Mouse (Mus musculus): ENCODE measurements at regions not wholly inside any gene's neighbourhood (a gene's known extent, or its start where the extent isn't known, plus 50 kb on each side); places are given as distances from the start of the nearest gene placed in this dataset.

DNA sequence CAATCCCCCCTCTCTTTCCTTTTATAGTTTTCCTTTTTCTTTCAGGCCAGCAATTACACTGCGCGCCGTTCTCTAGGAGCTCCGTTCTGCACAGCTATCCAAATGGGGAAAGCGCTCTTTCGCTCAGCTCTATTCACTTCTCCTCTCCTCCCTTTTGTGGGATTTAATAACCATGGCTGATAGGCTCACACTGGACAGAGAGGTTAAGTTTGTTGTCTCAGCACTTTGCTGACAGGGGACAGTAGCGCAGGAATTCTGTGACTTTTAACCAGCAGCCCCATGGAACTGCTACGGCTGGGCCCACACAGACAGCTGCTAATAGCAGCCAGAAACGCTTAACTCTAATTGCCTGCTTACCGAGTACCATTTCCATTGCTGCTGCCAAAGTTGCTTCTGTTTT is 78.8 kb upstream of the Sox14 start:
- H3K27me3 ChIP-seq (ENCODE audit: control insufficient read depth, insufficient read depth, low read length), result no peaks in the 10 kb centered on the region
- no peaks in the 10 kb centered on the region for H3K36me3 ChIP-seq (replicated peaks; ENCODE audit: control insufficient read depth, insufficient read depth, low read depth)
- TF ChIP-seq EP300 (IDR thresholded peaks at IDR 0.05; ENCODE audit: low read depth) (no peak), CTCF (IDR thresholded peaks at IDR 0.05; ENCODE audit: low read depth) (no peak)
- no peak overlapping the region for H3K27ac ChIP-seq
- no peak overlapping the region for H3K4me3 ChIP-seq (ENCODE audit: insufficient read depth in 1 of 2, low read depth in 2 of 2, low read length in 2 of 2)
- no peaks in the 10 kb centered on the region for H3K9me3 ChIP-seq (ENCODE audit: control insufficient read depth, low read length)
- H3K9ac ChIP-seq (replicated peaks), result no peak overlapping the region
- 77% methylated on average over 10 of the region's 10 CpGs for WGBS (ENCODE audit: insufficient replicate concordance)
- ATAC-seq (ENCODE audit: insufficient read depth) (no peak), DNase-seq (ENCODE audit: low read depth in 3 of 3, low spot score in 3 of 3) (no peak)
- no peak overlapping the region for H3K4me2 ChIP-seq (ENCODE audit: low read depth)
- no peaks in the 10 kb centered on the region for H3K4me1 ChIP-seq (replicated peaks; ENCODE audit: control insufficient read depth in 2 of 2, insufficient read depth in 2 of 2, low read length in 1 of 2)

DNA sequence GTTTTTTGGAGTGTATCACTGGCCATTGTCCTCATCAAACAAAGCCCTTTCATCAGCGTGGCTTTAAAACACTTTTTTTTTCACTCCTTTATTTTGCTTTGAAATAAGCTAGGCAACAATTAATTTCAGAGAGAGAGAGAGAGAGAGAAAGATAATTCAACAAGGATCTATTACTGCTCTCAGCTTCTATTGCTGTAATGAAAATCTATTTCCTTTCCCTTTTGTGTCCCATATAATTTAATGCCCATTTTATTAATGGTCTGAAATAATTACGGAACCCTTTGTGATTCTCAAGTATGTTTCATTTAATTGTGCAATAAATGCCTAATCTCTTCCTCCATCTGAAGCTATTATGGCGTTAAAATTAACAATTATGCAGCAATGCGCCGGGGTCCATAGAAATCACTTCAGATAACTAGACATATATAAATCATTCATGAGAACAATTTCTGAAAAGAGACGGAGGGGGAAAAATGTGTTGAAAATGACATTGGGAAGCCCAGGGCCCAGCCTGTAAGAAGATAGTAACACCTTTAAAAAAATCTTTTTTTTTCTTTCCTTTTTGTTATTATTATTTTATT is 78.2 kb upstream of the Sox14 start:
- no peak for DNase-seq (ENCODE audit: low read depth in 3 of 3, low spot score in 3 of 3)
- TF ChIP-seq EP300 (IDR thresholded peaks at IDR 0.05; ENCODE audit: low read depth) (no peak), CTCF (IDR thresholded peaks at IDR 0.05; ENCODE audit: low read depth) (no peak)
- H3K4me3 ChIP-seq (ENCODE audit: insufficient read depth in 1 of 2, low read depth in 2 of 2, low read length in 2 of 2), result no peak overlapping the region
- WGBS (ENCODE audit: insufficient replicate concordance), result 72% methylated on average over 6 of the region's 6 CpGs
- H3K4me1 ChIP-seq (replicated peaks; ENCODE audit: control insufficient read depth in 2 of 2, insufficient read depth in 2 of 2, low read length in 1 of 2), result no peaks in the 10 kb centered on the region
- H3K27ac ChIP-seq, result no peak overlapping the region
- no peak for ATAC-seq (ENCODE audit: insufficient read depth)
- no peaks in the 10 kb centered on the region for H3K9me3 ChIP-seq (ENCODE audit: control insufficient read depth, low read length)
- no peaks in the 10 kb centered on the region for H3K27me3 ChIP-seq (ENCODE audit: control insufficient read depth, insufficient read depth, low read length)
- H3K36me3 ChIP-seq (replicated peaks; ENCODE audit: control insufficient read depth, insufficient read depth, low read depth), result no peaks in the 10 kb centered on the region
- no peak overlapping the region for H3K9ac ChIP-seq (replicated peaks)
- no peak overlapping the region for H3K4me2 ChIP-seq (ENCODE audit: low read depth)

Measured in liver, embryonic 14.5 days (tissue).